Mouse (Mus musculus): ENCODE results near the gene Islr2.

GRCm38 (mm10) chr9:58246083-58246591 is 42.0 kb upstream of the Islr2 start:
- TF ChIP-seq CTCF (IDR thresholded peaks at IDR 0.05; ENCODE audit: control insufficient read depth, insufficient read depth, insufficient read length) (no peak), USF1 (IDR thresholded peaks at IDR 0.05; ENCODE audit: low read depth) (no peak), MAX (IDR thresholded peaks at IDR 0.05) (no peak), CEBPB (IDR thresholded peaks at IDR 0.05; ENCODE audit: low read depth) (no peak)

All from C2C12 (cell line).